Mouse (Mus musculus) spleen, adult 12 weeks (tissue): ENCODE results near the gene Cartpt.
"Not testable (repeated sequence)": the region's sequence is repeated elsewhere in the genome, so short reads cannot be mapped to it uniquely, and the experiment has no call there.

Experiments
- DNase-seq: peaks from one replicate; pipeline ENCODE4 v3.0.0; 2022; ENCODE audit warnings: low spot score

The Cartpt gene

DNA sequence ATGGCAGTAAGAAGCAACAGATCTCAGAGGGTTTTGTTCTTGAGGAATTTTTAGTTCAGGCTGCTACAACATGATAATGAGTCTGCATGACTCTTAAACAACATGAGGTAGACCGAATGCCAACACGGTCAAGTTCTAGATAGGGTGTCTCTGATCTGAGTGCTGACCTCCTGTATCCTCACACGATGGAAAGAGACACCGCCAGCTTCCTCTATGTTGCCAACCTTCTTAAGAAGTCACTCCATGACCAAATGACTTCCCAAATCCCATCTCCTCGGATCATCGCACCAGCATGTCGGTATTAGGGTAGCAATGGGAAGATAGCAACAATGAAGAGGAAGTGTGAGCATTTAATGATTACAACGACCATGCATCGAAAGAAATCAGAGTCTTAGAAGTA is 43.6 kb downstream of the Cartpt start:
- no peak for DNase-seq

- DNase-seq: no peak
Observed at GRCm38 (mm10) chr13:99855229-99855628, 45.7 kb downstream of the Cartpt start.

- no peak for DNase-seq
Observed at GRCm38 (mm10) chr13:99853131-99853530, 47.8 kb downstream of the Cartpt start.

- DNase-seq: not testable (repeated sequence)
Observed at GRCm38 (mm10) chr13:99852416-99852815, 48.5 kb downstream of the Cartpt start.

DNA sequence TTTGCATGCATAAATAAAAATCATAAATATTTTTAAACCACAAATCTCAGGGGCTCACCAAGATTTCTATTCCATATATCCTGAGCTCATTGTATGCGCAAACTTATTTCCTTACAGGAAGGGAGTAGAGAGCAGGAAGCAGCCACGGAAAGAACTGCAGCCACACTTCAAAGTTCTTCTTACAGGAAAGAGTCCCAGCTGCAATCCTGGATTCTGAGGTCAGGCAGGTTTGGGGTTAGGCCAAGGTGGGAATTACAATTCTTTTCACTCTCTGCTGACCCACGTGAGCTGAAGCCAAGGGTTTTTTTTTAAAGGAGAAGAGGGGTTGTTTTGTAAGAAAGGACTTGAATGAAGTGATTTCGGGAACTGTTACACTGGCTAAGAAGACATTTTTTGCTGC is 49.9 kb downstream of the Cartpt start:
- no peak for DNase-seq

DNA sequence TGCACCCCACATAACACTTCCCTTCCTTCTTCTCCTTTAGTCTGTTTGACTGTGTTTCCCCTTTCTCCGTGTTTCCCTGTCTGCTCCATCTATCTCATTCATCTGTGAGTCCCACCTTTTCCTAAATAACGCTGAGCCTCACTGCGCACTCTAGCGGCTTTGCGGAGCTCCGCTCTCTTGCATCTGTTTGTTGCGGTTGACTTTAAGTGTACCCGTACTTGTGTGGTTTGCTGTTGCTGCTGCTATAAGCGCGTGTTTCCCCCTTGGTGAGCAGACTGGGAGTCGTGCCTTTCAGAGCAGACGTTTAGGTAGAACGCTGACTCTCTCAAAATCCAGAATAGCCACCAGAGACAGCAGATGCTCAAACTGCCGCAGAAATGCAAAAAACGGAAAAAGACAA is 51.3 kb downstream of the Cartpt start:
- DNase-seq: no peak
